Mouse (Mus musculus) kidney, adult 2 months (tissue): Measurements from ENCODE around the gene Dcaf7.

ENCODE experiments used
- CTCF ChIP-seq: fragments of 200-500 bp; conservative IDR thresholded peaks from 2 replicates; pipeline ENCODE4 v1.5.1; 2011; ENCODE audit warnings: low read depth, mild to moderate bottlenecking, control low read depth, low read length, moderate library complexity, mixed read lengths; ENCODE audit not compliant: insufficient read depth, insufficient read length
- POLR2A ChIP-seq: fragments of 200-500 bp; IDR thresholded peaks from one replicate; pipeline ENCODE4 v1.6.1; 2011; ENCODE audit warnings: low read depth, low read length, control low read depth

DNA sequence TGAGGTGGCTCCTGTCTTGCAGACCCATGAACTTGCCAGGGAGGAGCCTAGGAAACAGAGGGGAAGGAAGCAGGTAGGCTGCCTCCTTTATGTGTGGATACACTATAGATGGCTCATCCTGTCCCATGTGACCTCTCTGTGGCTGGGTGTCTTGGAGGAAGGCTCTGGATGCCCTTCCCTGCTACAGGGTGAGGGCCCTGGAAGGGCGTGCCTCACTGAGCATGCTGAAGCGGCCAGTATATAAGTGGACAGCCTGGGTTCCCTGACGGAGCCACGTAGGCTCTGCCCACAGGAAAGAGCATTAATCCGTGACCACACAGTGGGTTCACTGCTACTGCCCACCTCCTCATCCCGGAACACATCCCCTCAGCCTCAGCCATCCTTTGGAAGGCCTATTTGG is 47.2 kb upstream of the Dcaf7 start:
- TF ChIP-seq CTCF (no peak), POLR2A (no peak)
